Mouse (Mus musculus): ENCODE measurements around the gene Mfsd4b1. TPM values are rescaled to one million over a fixed set of nuclear protein-coding genes. Genes with fewer than 3 reads are reported as not detected.

The Mfsd4b1 gene
- total and polyA plus RNA-seq, 3 experiments, result not detected

DNA sequence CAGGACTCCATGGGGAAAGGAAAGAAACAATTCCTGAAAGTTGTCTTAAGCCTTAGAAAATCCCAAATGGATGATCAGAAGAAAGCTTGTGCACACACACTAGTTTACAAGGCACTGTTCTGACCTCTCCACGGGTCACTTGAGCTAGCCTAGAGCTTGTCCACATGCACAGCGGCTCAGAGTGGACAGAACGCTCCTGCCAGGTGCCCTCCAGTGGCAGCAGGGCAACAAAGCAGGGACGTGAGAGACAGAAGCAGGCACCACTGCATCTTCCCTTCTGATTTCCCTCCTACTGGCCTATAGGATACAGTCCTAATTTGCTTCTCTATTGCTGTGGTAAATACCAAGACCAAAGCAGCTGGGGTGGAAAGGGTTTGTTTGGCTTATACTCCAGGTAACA, 16.3 kb upstream of the Mfsd4b1 start:
- Histone ChIP-seq H3K9me3 (replicated peaks; ENCODE audit: insufficient read depth, low read length) (no peaks in the 10 kb centered on the region), H3K4me1 (ENCODE audit: control insufficient read depth in 1 of 2, insufficient read depth in 2 of 2, low read length in 2 of 2) (no peaks in the 10 kb centered on the region), H3K36me3 (ENCODE audit: control insufficient read depth in 1 of 2, insufficient read depth in 2 of 2, low read length in 2 of 2) (no peaks in the 10 kb centered on the region; a peak in 1 of 4 replicates), H3K79me2 (ENCODE audit: control insufficient read depth, insufficient read depth, low read length, poor library complexity) (no peaks in the 10 kb centered on the region), H3K9ac (ENCODE audit: control insufficient read depth, low read depth, low read length, poor library complexity, severe bottlenecking) (no peak overlapping the region), H3K27me3 (ENCODE audit: control insufficient read depth in 1 of 2, insufficient read depth in 2 of 2, low read length in 2 of 2) (no peaks in the 10 kb centered on the region), H3K27ac (ENCODE audit: control insufficient read depth, low read depth, low read length) (no peak overlapping the region), H3K4me3 (ENCODE audit: control insufficient read depth in 1 of 2, insufficient read depth in 1 of 2, low read depth in 2 of 2, low read length in 2 of 2) (no peak overlapping the region)
- no peak for DNase-seq (ENCODE audit: low read depth, low spot score)
- TF ChIP-seq CHD1 (IDR thresholded peaks at IDR 0.05; ENCODE audit: low read depth, low read length) (no peak), CTCF (IDR thresholded peaks at IDR 0.05 in 2 of 3, conservative IDR thresholded peaks at IDR 0.05 in 1 of 3; ENCODE audit: control insufficient read depth in 1 of 3, insufficient read depth in 1 of 3, low read depth in 2 of 3, low read length in 3 of 3, poor library complexity in 1 of 3, severe bottlenecking in 1 of 3) (peak in 1 of 3 experiments; percentile 18; a peak in 1 of 6 replicates), USF1 (IDR thresholded peaks at IDR 0.05; ENCODE audit: low read depth, low read length) (no peak), ETS1 (IDR thresholded peaks at IDR 0.05; ENCODE audit: low read depth, low read length) (no peak), KAT2A (conservative IDR thresholded peaks at IDR 0.05; ENCODE audit: low read depth, low read length) (no peak), GABPA (IDR thresholded peaks at IDR 0.05; ENCODE audit: low read depth, low read length) (no peak)

DNA sequence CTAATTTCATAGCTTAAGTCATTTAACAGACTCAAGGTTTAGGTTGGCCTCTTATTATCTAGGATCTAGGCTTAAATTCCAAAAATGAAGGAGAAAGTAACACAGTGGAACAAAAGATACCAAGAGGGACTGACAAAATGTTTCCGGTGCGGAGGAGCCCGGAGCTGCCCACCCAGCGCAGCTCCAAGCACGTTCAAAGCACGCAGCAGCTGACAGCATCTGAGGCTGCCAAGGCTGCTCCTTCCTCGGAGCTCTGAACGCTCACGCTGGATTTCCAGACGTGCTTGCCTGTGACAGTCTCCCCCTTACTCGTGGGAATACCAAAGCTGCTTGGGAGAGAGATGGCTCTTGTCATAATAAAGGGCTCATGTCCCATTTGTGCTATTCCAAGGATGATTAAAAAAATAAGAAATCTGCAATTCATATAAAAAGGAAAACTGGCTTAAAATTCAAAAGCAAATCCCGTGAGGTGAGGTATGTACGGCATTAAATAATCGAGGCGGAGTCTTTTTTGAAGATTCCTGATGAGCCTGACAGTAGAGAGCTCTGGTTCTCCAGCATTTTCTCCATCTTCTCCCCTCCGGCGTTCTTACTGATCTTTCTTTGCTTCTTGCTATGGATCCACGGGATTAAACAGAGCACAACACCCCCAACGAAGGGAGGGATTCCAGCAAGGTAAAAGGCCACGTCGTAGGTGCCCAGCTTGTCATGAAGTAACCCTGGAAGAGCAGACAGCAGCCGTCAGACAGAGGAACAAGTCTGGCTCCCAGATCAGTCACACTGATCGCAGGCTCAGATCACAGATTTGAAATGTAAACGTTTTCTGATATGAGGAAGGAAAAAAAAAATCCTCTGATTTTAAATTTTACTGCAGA, 11.9 kb upstream of the Mfsd4b1 start:
- no peak overlapping the region for H3K4me3 ChIP-seq (ENCODE audit: control insufficient read depth in 1 of 2, insufficient read depth in 1 of 2, low read depth in 2 of 2, low read length in 2 of 2)
- TF ChIP-seq RCOR1 (IDR thresholded peaks at IDR 0.05; ENCODE audit: low read depth, low read length), result no peak
- no peak for TF ChIP-seq SMC3 (IDR thresholded peaks at IDR 0.05; ENCODE audit: low read depth, low read length)
- no peak for TF ChIP-seq TBP (IDR thresholded peaks at IDR 0.05; ENCODE audit: low read depth, low read length)
- TF ChIP-seq USF2 (IDR thresholded peaks at IDR 0.05; ENCODE audit: borderline replicate concordance in 1 of 2, insufficient read depth in 1 of 2, low read depth in 1 of 2, low read length in 2 of 2), result no peak
- no peak for TF ChIP-seq MXI1 (IDR thresholded peaks at IDR 0.05; ENCODE audit: low read depth, low read length)
- no peak for TF ChIP-seq GABPA (IDR thresholded peaks at IDR 0.05; ENCODE audit: low read depth, low read length)
- TF ChIP-seq POLR2AphosphoS2 (IDR thresholded peaks at IDR 0.05; ENCODE audit: low read length), result no peak
- TF ChIP-seq NELFE (IDR thresholded peaks at IDR 0.05; ENCODE audit: low read depth, low read length), result no peak
- TF ChIP-seq SIN3A (IDR thresholded peaks at IDR 0.05; ENCODE audit: low read length), result no peak
- TF ChIP-seq CTCF (IDR thresholded peaks at IDR 0.05 in 2 of 3, conservative IDR thresholded peaks at IDR 0.05 in 1 of 3; ENCODE audit: control insufficient read depth in 1 of 3, insufficient read depth in 1 of 3, low read depth in 2 of 3, low read length in 3 of 3, poor library complexity in 1 of 3, severe bottlenecking in 1 of 3), result no peak
- no peak for TF ChIP-seq UBTF (IDR thresholded peaks at IDR 0.05; ENCODE audit: borderline replicate concordance, insufficient read depth, low read depth, low read length)
- TF ChIP-seq GATA1 (IDR thresholded peaks at IDR 0.05; ENCODE audit: low read depth, low read length), result no peak
- TF ChIP-seq MEF2A (IDR thresholded peaks at IDR 0.05; ENCODE audit: extremely low read depth, insufficient replicate concordance, low read depth, low read length, poor library complexity, severe bottlenecking), result no peak
- TF ChIP-seq ETS1 (IDR thresholded peaks at IDR 0.05; ENCODE audit: low read depth, low read length), result no peak
- no peak for TF ChIP-seq ZKSCAN1 (IDR thresholded peaks at IDR 0.05; ENCODE audit: low read depth, low read length)
- no peak for TF ChIP-seq BHLHE40 (IDR thresholded peaks at IDR 0.05; ENCODE audit: borderline replicate concordance, low read depth, low read length)
- TF ChIP-seq ZC3H11A (IDR thresholded peaks at IDR 0.05; ENCODE audit: low read depth, low read length), result no peak
- no peaks in the 10 kb centered on the region for H3K9me3 ChIP-seq (replicated peaks; ENCODE audit: insufficient read depth, low read length)
- no peaks in the 10 kb centered on the region for H3K4me1 ChIP-seq (ENCODE audit: control insufficient read depth in 1 of 2, insufficient read depth in 2 of 2, low read length in 2 of 2)
- no peak overlapping the region for H3K27ac ChIP-seq (ENCODE audit: control insufficient read depth, low read depth, low read length)
- H3K27me3 ChIP-seq (ENCODE audit: control insufficient read depth in 1 of 2, insufficient read depth in 2 of 2, low read length in 2 of 2), result no peaks in the 10 kb centered on the region
- DNase-seq (ENCODE audit: low read depth, low spot score), result no peak
- no peaks in the 10 kb centered on the region for H3K79me2 ChIP-seq (ENCODE audit: control insufficient read depth, insufficient read depth, low read length, poor library complexity)
- H3K9ac ChIP-seq (ENCODE audit: control insufficient read depth, low read depth, low read length, poor library complexity, severe bottlenecking), result no peak overlapping the region
- H3K36me3 ChIP-seq (ENCODE audit: control insufficient read depth in 1 of 2, insufficient read depth in 2 of 2, low read length in 2 of 2), result no peaks in the 10 kb centered on the region; a peak in 1 of 4 replicates
